Mouse (Mus musculus) cerebellum, adult (tissue): ENCODE data around the gene Mtm1.

ENCODE experiments used
- ATAC-seq: cut with Nextera tagmentation; 2 replicates; pipeline ENCODE4 v1.9.2; 2017; ENCODE audit warnings: mild to moderate bottlenecking, moderate library complexity, mixed read lengths; ENCODE audit not compliant: insufficient number of reproducible peaks, low FRiP score, low TSS enrichment

The Mtm1 gene

DNA sequence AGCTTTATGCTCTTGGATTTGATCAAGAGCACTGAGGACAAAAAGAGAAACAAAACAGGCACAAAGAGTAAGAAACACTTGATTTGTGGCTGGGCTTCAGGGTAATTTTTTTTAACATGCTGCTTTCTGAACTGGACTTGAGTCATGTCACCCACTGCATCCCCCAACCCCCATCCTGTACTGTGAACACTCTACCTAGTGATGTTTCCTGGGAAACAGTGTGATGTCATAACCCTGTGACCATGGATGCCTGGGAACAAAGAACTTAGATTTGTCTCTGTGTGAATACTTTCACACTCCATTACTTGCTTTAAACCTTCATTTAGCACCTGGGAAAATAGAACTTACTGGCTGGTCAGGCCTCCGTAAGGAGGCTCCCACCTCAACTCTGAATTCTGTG lies at the start of gene Mtm1:
TSS of gene Mtm1 (plus strand) at position 301 of the 400 bp plus-strand sequence.
- no peak for ATAC-seq

DNA sequence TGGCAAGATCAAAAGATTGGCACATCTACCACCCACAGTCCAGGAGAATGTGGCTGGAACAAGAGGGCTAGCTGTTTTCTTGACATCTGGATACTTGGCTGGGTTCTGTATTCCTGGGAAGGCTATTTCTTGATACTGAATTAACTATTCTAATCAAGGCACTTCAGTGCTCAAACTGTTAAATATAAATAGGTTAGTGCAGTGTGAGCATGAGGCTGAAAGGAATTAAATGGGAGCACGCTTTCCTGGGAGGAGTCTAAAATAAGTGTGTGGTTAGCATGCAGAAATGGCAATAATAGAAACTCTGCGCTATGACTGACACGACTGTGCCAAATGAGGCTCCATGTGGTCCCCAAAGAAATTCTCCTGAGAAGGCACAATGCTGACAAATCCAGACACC lies 29.0 kb upstream of the Mtm1 start:
- no peak for ATAC-seq

DNA sequence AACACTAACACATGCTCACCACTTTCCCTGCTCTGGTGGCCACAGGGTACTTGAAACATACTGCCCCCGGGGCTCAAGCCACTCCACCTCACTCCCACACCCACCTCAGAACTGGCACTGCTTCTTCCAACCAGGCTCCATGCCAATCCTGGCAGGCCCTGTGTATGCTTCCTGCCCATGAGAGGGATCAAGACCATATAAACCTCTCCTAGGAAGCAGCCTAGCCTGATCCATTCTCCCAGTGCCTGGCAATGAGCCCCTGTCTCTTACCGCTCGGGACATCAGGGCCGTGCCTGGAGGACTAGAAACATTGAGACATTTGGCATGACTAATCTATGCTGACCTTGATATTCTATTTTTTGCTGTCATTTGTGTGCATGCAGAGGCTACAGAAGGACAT lies 26.9 kb upstream of the Mtm1 start:
- ATAC-seq, result no peak

DNA sequence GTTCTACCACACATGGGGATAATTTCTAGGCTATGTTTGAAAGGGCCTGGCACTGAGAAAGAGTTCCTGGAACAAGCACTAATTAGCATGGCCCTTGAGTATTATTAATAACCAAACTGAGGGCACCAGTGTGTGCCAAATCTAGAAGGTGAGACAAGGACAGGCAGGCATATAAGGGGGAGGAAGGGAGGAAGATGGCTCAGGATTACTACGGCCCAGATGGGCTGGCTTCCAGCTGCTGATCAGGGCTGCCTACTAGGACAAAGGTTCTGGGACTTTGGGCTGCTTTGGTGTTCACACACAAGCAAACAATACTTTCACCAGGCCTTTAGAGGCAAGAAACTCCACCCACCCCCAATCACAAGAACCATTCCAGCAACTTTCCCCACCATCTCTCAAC lies 24.2 kb upstream of the Mtm1 start:
- no peak for ATAC-seq

DNA sequence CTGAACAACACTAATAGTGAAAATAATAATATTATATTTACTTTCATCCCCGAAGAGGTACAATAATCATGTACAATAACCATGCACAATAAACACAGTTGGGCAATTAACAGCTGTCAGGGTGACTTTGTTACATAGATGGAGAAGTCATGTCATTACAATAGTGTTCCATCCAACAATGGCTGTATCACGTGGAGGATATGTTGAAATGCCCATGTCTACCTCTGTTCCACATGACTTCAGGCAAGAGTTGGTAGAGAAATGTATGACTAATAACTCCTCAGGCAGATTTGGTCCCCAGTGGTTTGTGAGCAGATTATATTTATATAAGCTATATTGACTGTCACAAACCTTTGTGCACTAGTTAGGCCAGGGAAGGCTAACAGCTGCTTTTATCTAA lies 5.8 kb upstream of the Mtm1 start:
- no peak for ATAC-seq

DNA sequence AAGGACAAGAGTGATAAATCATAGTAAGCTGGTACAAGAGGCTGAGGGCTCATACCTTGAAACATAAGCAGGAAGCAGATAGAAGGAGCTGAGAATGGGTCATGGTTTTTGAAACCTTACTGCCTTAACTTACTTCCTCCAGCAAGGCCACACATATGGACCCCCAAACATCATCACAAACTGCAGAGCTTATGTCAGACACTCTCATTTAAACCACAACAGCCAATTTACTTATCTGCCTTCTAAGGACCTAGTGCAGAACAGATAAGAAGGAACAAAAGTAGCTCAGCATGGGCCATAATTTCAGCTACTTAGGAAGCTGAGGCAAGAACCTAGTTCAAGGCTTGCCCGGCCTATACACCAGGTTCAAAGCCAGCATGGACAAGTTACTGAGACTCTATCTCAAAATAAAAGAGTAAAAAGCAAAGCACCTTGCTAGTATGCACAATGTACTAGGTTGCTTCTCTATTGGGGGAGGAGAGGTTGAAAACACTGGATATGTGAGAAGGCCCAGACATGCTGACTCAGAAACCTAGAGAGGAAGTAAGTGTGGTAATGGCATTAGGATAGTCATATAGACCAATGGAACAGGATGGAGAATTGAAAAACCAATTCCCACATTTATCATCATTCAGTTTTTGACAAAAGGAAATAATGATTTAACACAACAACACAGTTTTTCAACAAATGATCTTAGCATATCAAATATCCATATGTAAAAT lies 4.6 kb upstream of the Mtm1 start:
- ATAC-seq, result no peak

DNA sequence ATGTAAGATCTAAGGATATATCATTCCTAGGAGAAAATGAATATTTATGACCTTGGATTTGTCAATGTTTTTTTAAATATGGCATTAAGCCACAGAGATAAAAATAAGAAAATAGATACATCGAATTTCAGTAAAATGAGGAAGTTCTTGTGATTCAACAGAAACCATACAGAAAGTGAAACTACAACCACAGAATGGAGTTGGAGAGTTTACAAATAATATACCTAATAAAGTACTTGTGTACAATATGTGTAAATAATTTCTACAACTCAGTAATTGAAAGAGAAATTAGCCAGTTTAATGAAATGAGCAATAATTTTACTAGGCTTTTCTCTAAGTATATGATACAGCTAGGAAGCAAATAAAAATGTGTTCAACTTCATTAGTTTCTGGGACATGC lies 4.0 kb upstream of the Mtm1 start:
- no peak for ATAC-seq

DNA sequence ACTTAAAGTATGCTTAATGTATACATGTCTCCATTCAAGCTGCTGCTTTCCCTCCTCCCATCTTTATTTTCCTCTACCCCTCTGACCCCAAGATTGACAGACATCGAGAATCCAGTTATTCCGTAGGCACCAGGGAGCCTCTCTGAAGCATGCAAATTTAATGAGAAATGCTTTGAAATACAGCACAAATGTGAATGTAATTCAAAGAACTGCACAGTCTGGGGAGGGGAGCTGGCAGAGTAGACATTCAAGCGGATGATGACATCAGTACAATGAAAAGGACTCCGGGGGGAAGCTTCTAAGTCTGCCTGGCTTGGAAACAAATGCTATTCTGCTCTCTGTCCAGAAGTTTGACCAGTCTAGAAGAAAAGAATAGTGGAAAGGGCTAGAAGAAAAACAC lies 2.3 kb downstream of the Mtm1 start:
- ATAC-seq, result no peak

DNA sequence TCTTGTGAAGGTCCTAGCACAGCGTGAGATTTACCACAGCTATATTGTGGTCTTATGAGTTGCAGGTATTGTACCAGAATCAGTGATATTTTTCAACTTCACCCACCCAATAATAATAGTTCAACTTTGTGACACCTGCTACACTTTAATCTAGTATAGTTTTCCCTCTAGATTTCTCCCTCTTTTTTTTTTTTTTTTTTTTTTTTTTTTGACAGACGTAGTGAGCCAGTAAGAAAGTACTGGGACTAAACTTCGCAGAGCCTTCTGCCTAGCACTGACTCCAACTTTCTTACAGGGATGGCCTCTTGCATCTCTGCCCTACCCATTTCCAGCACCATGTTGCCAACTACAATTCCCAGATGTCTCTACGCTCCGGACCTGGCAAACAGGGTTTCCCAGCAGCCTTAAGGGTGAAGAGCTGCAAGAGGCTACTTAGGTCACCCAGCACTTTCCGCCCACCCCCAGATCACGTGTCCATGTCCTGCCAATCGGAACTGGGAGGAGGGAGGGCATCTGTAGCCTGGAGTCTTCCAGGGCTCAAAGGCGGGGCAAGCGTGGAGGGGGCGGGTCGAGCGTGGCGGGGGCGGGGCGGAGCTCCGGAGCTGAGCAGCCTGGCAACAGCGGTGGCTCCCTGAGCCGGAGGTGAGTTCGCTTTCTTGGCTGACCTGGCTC lies 4.0 kb downstream of the Mtm1 start:
- ATAC-seq, result peak; percentile 98

DNA sequence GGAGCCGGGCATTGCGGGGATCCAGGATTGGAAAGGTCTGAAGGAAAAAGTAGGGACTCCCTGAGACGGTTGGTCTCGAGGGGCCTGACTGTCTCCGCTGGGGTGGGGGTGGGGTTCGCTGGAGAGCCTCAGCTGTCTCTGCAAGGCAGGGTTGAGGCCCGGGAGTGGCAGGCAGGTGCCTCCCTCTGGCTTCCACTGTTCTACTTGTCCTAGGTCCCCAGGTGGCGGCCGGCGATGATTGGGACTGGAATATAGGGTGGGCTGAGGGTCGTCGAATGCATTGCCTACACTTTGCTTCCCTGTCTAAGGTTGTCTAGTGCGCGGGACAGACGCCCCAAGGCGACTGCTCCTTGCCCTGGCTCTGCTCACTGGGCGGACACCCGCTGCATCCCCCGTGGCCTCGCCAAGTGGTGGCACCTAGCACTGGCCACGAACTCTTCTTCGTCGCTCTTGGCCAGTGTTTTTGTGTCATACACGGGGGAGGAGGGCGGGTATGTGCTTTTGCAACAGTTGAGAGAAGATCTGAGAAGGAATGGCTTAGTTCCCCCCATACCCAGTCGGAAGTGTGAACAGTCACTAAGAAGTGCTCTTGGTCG lies 4.6 kb downstream of the Mtm1 start:
- peak; percentile 68 for ATAC-seq

DNA sequence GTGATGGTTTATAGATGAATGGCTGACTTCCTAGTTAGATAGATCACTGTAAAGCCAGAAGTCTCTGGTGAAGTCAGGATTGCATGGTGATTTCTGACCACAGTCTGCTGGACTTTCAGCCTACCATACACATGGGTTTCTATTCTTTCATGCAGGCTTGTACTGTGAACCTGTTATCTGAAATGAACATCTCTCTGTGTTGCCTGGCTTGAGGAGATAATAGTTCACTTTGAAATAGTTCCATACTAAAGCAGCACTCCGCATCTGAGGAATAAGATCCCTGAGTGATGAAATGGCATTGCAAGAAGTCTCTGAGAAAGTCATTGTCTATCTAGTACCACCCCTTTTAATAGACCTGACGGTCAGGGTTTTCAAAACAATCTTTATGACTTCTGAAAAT lies 6.3 kb downstream of the Mtm1 start:
- no peak for ATAC-seq

DNA sequence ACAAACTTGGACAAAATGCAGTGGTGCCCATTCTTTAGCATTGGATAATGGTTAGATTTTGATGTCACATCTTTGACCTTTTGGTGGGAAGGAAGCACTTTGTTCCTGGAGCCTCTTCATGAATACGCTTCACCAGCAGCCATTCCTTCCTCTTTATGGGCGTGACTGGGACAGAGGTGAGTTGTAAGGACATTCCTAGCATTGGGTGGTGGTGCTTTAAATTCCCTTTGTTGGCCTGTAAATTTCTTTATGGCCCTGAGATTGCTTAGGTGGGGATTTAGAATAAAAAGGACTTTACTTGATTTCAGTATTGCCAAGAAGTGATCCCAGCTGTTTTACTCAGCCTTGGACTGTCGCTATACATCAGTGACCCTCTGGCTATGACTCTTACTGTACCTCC lies 8.3 kb downstream of the Mtm1 start:
- ATAC-seq, result no peak

DNA sequence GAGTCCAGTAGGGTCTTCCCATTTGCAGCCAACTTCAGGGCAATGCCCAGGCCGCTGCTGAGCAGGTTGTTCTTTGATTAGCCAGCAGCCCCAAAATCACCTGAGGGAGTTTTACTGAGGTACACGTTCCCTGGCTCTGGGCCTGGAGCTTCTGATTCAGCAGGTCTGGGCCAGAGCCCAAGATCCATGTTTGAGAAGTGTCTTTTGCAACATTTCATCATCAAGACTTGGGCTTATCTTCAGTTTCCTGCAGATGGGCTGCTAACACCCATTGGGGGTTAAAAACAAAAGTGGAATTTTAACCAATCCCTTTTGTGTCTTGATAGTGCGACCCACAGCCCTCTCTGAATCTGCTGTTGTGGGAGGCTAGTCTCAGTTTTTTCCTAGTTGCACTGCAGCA lies 10.3 kb downstream of the Mtm1 start:
- no peak for ATAC-seq

DNA sequence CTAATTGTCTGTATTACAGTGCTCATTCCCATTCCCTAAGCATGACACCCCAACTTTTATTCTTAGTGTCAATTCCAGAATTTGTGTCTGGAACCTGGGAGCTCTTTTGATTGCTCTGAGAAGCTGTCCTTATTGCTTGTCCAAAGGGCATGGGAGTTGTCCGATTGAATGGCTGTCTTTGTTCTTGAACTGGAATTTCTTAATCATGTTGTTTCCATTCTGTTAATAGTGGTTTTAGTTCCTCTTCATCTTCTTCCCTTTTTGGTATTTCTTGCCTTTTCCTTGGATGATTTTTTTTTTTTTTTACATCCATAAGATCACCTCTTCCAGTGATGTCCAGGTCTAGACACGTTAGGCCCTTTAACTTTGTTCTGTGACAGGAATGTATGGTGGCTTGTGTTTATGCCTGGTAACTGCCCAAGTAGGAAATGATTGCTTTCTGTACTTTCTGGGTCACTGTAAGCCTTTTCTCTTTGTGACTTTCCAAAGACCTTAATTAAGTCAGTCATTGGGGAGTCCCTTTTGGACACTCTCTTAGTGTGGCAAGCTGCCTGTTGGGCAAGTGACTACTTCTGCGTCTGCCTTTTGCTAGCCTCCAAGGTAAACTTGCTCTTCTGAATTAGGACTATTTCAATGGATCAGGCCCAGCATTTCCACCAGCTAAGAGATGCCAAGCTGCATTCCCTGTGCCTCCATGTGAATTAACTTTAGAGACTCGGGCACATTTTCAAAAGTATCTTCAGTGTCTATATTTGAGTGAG lies 12.3 kb downstream of the Mtm1 start:
- no peak for ATAC-seq

DNA sequence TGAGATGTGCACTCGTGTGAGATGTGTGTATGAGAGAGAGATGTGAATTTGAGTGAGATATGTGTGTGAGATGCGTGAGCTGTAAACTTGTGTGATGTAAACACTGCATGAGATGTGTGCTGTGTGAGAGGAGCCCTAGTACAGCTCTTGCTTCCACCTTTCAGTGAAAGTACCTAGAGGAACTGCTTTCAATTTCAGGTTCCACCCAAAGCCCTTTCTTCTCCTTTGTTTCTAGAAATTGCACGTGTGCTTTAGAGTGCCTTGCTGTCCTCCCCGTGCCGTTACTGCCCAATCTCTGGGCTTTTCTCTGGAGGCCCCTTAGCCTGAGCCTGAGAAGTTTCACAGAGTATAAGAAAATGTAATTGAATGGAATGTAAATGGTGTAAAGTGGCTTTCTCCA lies 16.3 kb downstream of the Mtm1 start:
- ATAC-seq, result no peak

DNA sequence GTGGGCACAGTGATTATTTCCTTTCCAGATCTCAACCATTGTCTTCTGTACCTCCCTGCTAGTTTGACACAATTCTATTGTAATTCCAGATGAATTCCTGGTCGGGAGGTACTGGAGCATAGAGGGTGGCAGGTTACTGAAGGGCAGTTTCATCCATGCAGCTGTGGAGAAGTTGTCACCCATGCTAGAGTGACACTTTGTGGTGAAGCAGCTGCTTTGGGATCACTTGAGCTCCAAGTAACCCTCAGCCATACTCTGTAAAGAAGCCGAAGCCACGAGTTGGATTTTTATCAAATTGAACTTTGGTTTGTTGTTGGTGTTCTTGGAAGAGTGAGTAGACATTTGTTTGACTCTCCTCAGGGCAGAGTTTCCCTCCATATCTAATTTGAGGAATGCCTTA lies 17.6 kb downstream of the Mtm1 start:
- ATAC-seq, result no peak

DNA sequence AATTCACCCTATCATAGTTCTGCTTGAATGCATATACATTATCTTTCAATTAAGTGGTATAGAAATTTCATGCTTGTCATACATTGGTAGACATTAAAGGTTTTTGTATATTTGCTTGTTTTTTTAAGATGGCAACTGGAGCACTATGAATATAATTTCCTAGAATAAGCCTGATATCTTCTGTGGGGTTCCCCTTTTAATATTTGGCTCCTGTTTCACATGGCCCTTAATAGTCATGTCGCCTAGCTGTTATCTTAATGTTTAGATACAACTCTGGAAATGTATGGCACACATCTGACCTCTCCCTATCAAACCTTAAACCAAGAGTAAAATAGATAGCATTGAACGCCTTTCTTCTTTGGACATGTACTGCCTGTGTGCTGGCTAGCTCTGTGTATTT lies 20.3 kb downstream of the Mtm1 start:
- ATAC-seq, result no peak

DNA sequence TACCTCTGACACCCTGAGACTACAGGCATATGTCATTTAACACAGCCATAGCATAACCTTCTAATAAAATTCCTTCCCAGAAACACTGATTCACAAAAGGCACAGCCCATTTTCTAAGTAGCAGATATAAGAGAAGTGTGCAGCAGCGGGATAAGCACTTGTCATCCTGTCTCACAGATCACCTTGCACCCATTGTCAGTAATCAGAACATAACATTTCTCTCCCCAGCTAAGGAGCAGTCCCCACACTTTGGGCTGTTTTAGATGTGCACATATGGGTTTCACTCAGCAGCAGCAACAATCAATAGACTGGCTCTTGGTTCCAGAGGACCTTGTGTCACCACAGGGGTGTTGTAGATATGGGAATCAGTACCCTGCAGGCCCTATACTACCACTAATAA lies 45.9 kb downstream of the Mtm1 start:
- no peak for ATAC-seq

DNA sequence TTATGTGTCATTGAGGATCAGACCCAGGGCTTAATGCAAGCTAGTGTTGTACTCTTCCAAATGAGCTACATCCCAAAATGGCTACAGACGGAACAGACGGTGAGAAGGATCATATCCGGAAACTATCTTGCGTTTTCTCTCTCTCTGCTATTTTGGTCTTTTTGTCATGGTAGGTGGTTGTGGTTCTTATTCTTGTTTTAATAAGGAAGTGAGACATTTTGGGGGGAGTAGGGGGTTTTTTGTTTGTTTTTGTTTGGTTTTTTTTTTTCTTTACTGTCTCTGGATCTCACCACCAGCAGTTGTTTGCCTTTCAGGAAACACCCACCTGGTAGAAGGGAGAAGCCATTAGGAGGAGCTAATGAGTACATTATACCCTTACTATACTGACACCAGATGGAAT lies 50.3 kb downstream of the Mtm1 start:
- no peak for ATAC-seq

DNA sequence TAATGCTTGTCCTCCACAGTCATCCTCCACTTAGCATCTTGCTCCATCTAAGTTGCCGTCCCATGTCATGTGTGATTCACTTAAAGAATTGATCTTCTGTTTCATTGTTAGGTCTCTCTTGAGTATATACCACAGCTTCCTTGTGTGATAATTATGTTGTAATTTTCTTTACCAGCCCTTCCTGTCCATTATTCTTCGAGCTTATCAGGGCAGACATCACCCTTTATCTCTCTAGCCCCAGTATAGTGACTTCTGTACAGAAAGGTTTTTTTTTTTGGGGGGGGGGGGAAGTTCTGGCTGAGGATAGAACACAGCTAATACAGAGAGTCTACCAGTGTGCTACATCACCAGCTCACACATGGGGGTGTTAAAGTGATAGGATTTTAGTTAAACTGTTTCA lies 53.7 kb downstream of the Mtm1 start:
- ATAC-seq, result no peak

DNA sequence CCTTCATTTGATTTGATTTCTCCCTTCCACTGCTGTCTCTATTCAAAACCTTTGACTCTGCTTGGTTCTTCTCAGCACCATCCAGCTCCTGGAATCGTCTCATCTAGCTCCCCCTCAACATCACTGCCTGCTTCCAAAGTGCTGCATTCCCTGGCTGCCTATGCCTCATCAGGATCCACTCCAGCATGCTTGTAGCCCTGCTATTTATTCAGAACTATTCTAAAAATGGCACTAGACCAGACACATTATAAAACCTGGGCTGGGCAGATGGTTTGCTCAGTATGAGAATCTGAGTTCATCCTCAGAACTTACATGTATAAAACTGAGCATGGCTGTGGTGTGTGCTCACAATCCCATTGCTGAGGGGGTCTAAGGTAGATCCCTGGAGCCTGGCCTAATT lies 58.4 kb downstream of the Mtm1 start:
- peak; percentile 70 for ATAC-seq
